Mouse (Mus musculus): ENCODE data around the gene Tpm4.

Gene Tpm4

DNA sequence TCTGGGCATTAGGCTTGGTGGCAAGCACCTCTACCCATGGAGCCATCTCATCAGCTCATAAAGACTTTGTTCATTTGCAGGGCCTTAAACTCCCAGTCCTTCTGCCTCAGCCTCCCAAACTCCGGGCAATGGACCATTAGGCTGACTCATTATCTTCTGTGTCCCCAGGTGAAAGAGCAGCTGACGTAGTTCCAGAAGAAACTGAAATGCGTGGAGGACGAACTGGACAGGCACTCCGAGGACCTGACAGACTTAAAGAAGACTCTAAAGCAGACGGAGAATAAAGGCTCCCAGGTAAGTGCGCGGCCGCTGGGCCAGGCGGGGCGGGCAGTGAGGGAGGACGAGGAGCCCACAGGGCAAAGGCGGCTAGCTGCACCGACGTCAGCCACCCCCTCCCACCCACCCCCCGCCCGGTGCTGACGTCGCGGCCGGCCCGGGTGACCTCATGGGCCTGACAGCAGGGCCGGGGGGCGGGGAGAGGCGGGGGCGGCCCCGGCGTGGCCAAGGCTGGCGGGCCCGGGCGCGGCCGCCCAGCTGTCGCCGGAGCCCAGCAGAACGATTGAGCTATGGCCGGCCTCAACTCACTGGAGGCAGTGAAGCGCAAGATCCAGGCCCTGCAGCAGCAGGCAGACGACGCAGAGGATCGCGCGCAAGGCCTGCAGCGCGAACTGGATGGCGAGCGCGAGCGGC, at the start of gene Tpm4:
Gene Tpm4, plus strand, starts transcription at position 220 of the 690 bp plus-strand sequence.
- in situ Hi-C loops (cut with MseI, MboI) = no loop called here

DNA sequence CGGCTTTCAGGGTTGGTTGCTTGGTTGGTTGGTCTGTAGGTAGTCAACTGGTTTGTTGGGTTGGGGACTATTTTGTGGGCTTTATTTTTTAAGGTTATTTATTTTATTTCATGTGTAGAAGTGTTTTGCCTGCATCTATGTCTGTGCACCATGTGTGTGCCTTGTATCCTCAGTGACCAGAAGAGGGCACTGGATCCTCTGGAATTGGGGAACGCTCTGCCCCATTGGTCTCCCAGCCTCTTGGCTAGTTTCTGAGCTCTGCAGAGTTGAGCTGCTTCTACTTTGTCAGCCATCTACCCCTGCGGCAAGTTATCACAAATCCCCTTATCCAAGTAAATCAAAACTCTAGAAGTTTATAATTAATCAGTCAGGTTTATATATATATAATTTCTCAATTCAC, 47.2 kb upstream of the Tpm4 start:
- in situ Hi-C loops (cut with MseI, MboI) = loop anchor here in 1 of 2 experiments (25.0 kb wide), 1 partner anchor 950 kb away; no protein-coding TSS in a partner anchor

GRCm38 (mm10) chr8:72096721-72097120, 38.1 kb upstream of the Tpm4 start:
- in situ Hi-C loops (cut with MseI, MboI) = loop anchor here in 1 of 2 experiments (25.0 kb wide), 1 partner anchor 959 kb away; no protein-coding TSS in a partner anchor

- in situ Hi-C loops (cut with MseI, MboI) = loop anchor here (25.0 kb wide), 1 partner anchor 962 kb away; no protein-coding TSS in a partner anchor
Observed at GRCm38 (mm10) chr8:72099377-72100103, 35.2 kb upstream of the Tpm4 start.

GRCm38 (mm10) chr8:72105165-72105564, 29.6 kb upstream of the Tpm4 start:
- in situ Hi-C loops (cut with MseI, MboI) = loop anchor here in 1 of 2 experiments (25.0 kb wide), 1 partner anchor 968 kb away; no protein-coding TSS in a partner anchor

DNA sequence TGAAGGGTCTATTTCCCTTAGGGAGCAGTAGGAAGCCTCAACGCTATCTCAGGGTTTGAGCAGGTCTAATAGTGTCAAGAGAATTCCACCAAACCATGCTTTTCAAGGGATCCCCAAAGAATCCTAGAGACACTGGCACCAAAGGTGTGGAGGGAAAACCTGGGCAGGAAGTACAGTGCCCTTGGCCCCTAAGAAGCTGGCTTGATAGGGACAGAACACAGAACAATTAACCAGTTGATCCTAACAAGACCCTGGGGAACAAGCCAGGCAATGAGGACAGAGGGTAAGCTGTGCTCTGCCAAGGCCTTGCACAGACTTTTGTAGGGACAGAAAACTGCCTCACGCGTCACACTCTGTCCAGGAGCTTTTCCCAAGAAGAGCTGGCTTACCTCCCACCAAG, 28.0 kb upstream of the Tpm4 start, which contains the start of gene Olfr374:
Gene Olfr374, plus strand, starts transcription at position 301 of the 400 bp plus-strand sequence.
- in situ Hi-C loops (cut with MseI, MboI) = loop anchor here in 1 of 2 experiments (25.0 kb wide), 1 partner anchor 969 kb away; no protein-coding TSS in a partner anchor

- in situ Hi-C loops (cut with MseI, MboI) = loop anchor here in 1 of 2 experiments (25.0 kb wide), 1 partner anchor 974 kb away; no protein-coding TSS in a partner anchor
Observed at GRCm38 (mm10) chr8:72110876-72111275, 23.9 kb upstream of the Tpm4 start.

- in situ Hi-C loops (cut with MseI, MboI) = loop anchor here in 1 of 2 experiments (25.0 kb wide), 1 partner anchor 975 kb away; no protein-coding TSS in a partner anchor
Observed at GRCm38 (mm10) chr8:72112486-72112885, 22.3 kb upstream of the Tpm4 start.

DNA sequence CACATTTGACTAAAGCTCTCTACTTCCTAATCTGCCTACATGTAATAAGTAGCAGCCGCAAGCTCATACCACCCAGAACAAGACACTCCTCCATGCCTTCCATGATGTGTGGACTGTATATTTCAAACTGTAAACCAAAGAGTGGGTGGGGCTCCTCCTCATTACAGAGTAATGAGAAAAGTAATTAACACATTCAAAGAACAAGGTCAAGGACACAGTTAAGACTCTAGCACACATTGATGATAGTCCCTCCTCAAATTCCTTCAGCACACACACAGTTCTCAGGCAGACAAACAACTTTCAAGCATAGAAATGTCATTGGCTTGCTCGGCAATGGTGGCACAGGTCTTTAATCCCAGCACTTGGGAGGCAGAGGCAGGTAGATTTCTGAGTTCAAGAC, 19.6 kb upstream of the Tpm4 start:
- in situ Hi-C loops (cut with MseI, MboI) = loop anchor here in 1 of 2 experiments (25.0 kb wide), 1 partner anchor 978 kb away; no protein-coding TSS in a partner anchor

- in situ Hi-C loops (cut with MseI, MboI) = loop anchor here in 1 of 2 experiments (25.0 kb wide), 1 partner anchor 981 kb away; no protein-coding TSS in a partner anchor
Observed at GRCm38 (mm10) chr8:72118616-72119015, 16.2 kb upstream of the Tpm4 start.

DNA sequence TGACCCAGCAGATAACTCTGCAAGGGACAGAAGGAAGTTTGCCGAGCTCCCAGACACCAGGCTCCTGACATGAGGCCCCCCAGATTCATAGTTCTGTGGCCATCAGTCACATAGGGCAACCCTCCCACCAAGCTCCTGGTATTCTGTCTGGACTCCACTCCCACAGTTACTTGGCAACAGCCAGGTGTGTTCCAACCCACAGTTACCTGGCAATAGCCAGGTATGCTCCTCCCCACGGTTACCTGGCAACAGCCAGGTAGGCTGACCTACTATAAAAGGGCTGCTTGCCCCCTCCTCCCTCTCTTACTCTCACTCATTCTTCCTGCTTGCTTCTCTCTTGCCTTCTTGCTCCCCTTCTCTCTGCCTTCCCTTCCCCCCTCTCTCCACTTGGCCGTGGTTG, 13.3 kb upstream of the Tpm4 start:
- in situ Hi-C loops (cut with MseI, MboI) = loop anchor here in 1 of 2 experiments (25.0 kb wide), 1 partner anchor 984 kb away; no protein-coding TSS in a partner anchor

DNA sequence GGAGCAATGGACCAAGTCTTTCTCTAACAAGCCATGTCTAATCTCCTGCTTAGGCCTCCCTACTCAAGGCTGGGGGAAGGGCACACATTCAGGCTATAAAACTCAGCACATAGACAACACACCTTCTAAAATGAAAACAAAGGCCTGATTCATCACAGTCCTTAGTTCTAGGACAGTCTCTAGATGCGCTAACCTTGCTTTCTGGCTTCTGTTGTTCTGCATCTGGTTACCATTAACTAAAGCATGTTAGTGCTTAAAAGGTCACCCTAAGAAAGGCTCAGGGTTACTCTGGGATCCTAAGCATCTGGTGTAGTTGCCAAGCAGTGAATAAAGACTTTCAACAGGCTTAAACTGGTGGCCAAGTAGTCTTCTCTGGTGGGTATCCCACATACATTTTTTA, 12.8 kb upstream of the Tpm4 start:
- in situ Hi-C loops (cut with MseI, MboI) = loop anchor here in 1 of 2 experiments (25.0 kb wide), 1 partner anchor 985 kb away; no protein-coding TSS in a partner anchor

- in situ Hi-C loops (cut with MseI, MboI) = no loop called here
Observed at GRCm38 (mm10) chr8:72127834-72128233, 6.9 kb upstream of the Tpm4 start.

- in situ Hi-C loops (cut with MseI, MboI) = no loop called here
Observed at GRCm38 (mm10) chr8:72131251-72131650, 3.5 kb upstream of the Tpm4 start.

DNA sequence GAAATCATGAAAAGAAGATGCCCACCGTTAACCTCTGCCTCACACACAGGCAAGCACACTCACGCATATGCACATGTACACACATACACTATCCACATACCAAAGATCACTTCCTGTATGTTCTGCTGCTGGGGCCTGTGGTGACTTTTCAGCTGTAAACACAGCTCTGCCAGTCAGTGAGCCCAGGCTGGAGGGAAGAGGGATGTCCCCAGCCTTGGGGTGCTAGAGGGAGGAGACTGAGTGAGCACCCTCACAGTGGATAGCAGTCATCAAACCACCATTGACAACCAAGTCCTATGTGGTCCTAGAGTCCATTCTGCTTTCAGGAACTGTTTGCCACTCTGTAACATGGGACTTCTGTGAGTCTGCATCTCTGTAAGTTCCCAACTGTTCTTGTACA, 2.9 kb upstream of the Tpm4 start:
- in situ Hi-C loops (cut with MseI, MboI) = no loop called here

DNA sequence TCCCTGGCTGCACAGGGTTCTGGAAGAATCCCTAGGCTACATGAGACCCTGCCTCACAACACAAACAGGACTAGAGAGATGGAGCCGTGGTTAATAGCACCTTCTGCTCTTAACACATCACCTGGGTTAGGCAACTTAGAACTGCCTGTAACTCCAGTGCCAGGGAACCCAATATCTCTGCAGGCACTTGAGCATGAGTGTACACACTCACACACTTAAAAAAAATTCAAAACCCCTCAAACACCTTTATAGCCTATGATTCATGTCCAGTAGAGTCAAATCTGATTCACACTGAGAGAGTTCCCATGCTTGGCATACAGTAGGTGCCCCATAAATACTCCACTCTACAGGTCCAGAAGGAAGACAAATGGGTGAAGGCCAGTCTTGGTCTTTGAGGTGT, 2.4 kb upstream of the Tpm4 start:
- in situ Hi-C loops (cut with MseI, MboI) = no loop called here

DNA sequence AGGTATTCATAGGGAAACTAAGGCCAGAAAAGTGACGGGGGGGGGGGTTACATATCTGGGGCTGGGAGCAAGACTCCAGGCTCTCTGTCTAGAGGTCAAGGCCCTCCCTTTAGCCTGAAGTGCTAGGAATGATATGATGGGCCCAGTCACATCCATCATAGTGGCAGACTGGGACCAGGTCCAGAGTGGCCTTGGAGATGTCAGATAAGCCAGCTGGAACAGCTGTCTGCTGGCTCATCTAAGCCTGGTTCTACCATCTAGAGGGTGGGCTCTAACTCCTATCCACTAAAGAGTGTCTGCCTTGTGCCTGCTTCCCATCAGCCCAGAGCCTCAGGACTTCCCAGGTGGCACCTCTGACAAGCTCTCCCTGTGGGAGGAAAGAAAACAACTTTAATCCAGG, 1.9 kb upstream of the Tpm4 start:
- in situ Hi-C loops (cut with MseI, MboI) = no loop called here

GRCm38 (mm10) chr8:72133507-72133906, 1.3 kb upstream of the Tpm4 start:
- in situ Hi-C loops (cut with MseI, MboI) = no loop called here

DNA sequence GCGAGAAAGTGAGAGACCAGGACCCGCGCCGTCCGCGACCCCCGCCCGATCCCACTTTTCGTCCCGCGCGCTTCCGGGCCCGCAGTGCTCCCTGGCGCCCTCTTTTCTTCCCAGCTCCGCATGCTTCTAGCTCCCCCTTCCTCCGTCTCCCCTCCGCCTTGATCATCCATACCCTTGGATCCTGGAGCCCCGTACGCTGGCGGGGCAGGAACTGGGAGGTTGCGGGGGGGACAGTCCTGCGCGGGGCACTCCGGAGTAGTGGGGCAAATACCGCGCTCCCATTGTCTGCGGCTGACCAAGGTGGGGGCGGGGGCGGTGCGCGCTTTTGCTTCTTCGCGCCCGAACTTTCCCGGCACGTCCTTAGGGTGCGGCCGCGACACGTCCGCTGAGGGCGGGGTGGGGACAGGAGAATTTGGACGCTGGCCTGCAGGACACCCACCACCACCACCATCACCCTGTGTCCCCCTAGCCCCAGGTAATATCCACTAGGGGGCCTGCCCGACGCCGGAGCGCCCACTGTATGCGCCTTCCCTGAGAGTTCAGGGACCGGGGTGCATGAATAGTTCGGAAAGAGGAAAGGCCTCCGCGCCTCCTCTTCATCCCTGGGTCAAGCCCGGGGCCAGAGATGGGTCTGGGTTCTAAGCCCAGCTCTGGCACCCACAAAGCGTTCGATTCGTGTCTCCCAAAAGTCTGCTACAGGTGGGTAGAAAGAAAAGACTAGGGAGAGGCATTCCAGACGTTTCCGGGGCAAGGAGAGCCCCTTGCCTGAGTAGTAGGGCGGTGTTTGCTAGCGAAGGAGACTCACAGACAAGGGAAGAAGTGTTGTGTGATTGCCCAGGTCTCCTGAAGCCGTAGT, 899 bp downstream of the Tpm4 start:
- in situ Hi-C loops (cut with MseI, MboI) = no loop called here

DNA sequence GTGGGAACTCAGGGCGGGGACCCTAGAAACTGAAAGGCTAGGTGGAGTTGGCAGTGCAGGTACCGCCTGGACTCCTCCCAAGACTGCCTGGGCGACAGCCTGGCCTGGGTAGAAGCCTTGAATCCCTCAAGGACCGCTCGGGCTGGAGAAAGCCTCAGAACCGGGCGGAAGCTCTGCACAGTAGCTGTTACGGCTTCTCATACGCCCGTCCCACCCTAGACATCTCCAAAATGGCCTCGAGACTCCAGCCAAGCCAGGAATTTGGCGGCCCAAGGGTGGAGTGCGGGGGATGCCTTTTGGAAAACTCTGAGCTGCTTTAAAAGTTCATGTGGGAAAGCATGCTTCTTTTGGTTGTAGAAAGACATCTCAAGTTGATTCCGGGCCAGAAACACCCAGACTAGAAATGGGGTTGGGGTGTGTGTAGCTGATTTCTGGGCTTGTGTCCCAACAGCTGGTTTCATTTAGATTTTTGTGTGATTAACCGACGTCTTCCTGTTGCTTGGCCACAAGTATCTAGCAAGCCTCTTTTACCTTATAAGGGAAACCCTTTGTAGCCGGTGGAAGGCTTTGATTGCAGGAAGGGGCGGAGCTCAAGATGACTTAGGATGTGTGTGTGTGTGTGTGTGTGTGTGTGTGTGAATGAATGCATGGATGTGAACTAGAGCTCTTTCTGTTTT, 1.7 kb downstream of the Tpm4 start:
- in situ Hi-C loops (cut with MseI, MboI) = no loop called here

GRCm38 (mm10) chr8:72137431-72137830, 2.7 kb downstream of the Tpm4 start:
- in situ Hi-C loops (cut with MseI, MboI) = no loop called here

Measured in mouse trophoblast stem cell (cell line).